Mouse (Mus musculus) erythroblast, embryonic 14.5 days (primary cell): Measurements from ENCODE around the gene Tdrd7.
A peak's percentile ranks its signal among the peaks of the same experiment; 100 is the strongest.

ENCODE experiments used
- GATA1 ChIP-seq: IDR thresholded peaks from 2 replicates; pipeline ENCODE4 v1.6.1; 2012; ENCODE audit warnings: low read length, inconsistent platforms, mixed read lengths
- TAL1 ChIP-seq: IDR thresholded peaks from 3 replicates; pipeline ENCODE4 v1.6.1; 2012; ENCODE audit warnings: low read length, inconsistent platforms, mixed read lengths

DNA sequence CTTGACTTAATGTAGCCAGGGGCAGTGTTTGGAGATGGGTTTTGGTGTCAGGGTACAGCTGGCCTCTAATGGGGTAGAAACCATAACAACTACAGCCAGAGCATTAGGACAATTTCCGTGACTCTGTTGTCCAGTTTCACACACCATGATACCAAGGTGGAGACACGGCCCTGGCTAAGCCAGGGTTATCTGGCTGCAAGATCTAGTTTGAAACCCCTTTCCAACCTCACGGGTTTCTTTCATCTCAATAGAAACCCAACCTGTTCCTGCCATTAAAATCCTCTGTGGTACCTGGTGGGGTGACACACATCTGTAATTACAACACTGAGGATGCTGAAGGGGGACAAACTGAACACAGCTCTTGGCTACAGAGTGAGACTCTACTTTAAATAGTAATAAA is 110.5 kb downstream of the Tdrd7 start:
- peak; percentile 56 for TF ChIP-seq GATA1
- TF ChIP-seq TAL1: no peak
